Comparison of ENCODE assay signal across 7 mouse cellular contexts in genomic region chr17:84465753-84466608, GRCm38 (mm10). TPM values are rescaled to one million over a fixed set of nuclear protein-coding genes. Genes with fewer than 3 reads are reported as not detected.
DNase-seq lines count a peak whose midpoint lies in the region; ATAC-seq lines count a peak whose summit lies in the region.

Gene Thada (minus strand): TSS chr17:84466205.

- no peaks in the 10 kb centered on the region for H3K9me3 ChIP-seq in intestine, embryonic 16.5 days (ENCODE audit: control insufficient read depth, low read length)
- no peaks in the 10 kb centered on the region for H3K9me3 ChIP-seq in midbrain, embryonic 11.5 days (ENCODE audit: control insufficient read depth, low read length)

- peak within 1 kb of the TSS; percentile 76 for H3K27ac ChIP-seq in intestine, embryonic 16.5 days (ENCODE audit: low read length)
- H3K27ac ChIP-seq in midbrain, embryonic 11.5 days (ENCODE audit: low read depth, low read length) = peak within 1 kb of the TSS; percentile 63; the same call in 1 of the 2 replicates

- H3K4me3 ChIP-seq in intestine, embryonic 16.5 days (ENCODE audit: low read length) = peak within 1 kb of the TSS; percentile 89
- peak within 1 kb of the TSS; percentile 87 for H3K4me3 ChIP-seq in midbrain, embryonic 11.5 days (ENCODE audit: low read depth, low read length)

- peak within 1 kb of the TSS; percentile 86 for H3K9ac ChIP-seq in intestine, embryonic 16.5 days (ENCODE audit: low read depth, low read length)
- H3K9ac ChIP-seq in midbrain, embryonic 11.5 days (ENCODE audit: low read length) = peak within 1 kb of the TSS; percentile 90

- peak; percentile 97 for DNase-seq in adrenal gland, adult 8-10 months
- peak; percentile 99 for DNase-seq in embryo, embryonic 9.5 days (ENCODE audit: extremely low spot score)
- DNase-seq in gastrocnemius, postnatal 4 days (ENCODE audit: low spot score in 2 of 2) = peak; percentile 93 to 97
- peak; percentile 97 for DNase-seq in left cerebral cortex, postnatal 36 days (ENCODE audit: low spot score in 2 of 2)
- peak; percentile 100 for DNase-seq in midbrain, embryonic 11.5 days (ENCODE audit: low spot score, missing footprints)
- DNase-seq in skeletal muscle tissue, adult 2 months (ENCODE audit: low read depth, low spot score) = peak; percentile 98

- intact Hi-C loops in left cerebral cortex, postnatal 36 days (cut with DNase I) = loop anchor here (5.0 kb wide), 1 partner anchor 161 kb away; the partner anchor contains the start of gene Dync2li1

- peak within 1 kb of the TSS; percentile 87 for H3K4me2 ChIP-seq in intestine, embryonic 16.5 days (ENCODE audit: low read depth, low read length)
- H3K4me2 ChIP-seq in midbrain, embryonic 11.5 days = peak within 1 kb of the TSS; percentile 89

- WGBS in intestine, embryonic 16.5 days = under 1% methylated on average over 67 of the region's 67 CpGs
- under 1% methylated on average over 67 of the region's 67 CpGs for WGBS in midbrain, embryonic 11.5 days

- peaks cover 8% of the 10 kb centered on the region for H3K4me1 ChIP-seq in intestine, embryonic 16.5 days (ENCODE audit: control insufficient read depth, insufficient read depth, low read length)
- H3K4me1 ChIP-seq in midbrain, embryonic 11.5 days (ENCODE audit: control insufficient read depth, insufficient read depth, low read length) = peaks cover 8% of the 10 kb centered on the region

- no peaks in the 10 kb centered on the region for H3K27me3 ChIP-seq in intestine, embryonic 16.5 days (replicated peaks; ENCODE audit: control insufficient read depth, insufficient read depth, low read length)
- H3K27me3 ChIP-seq in midbrain, embryonic 11.5 days (ENCODE audit: control insufficient read depth, insufficient read depth, low read length) = no peaks in the 10 kb centered on the region

- no peaks in the 10 kb centered on the region for H3K36me3 ChIP-seq in intestine, embryonic 16.5 days (ENCODE audit: control insufficient read depth, insufficient read depth, low read length)
- H3K36me3 ChIP-seq in midbrain, embryonic 11.5 days (ENCODE audit: control insufficient read depth, insufficient read depth, low read length) = no peaks in the 10 kb centered on the region

- ATAC-seq in intestine, embryonic 16.5 days = peak; percentile 98
- ATAC-seq in midbrain, embryonic 11.5 days (ENCODE audit: low FRiP score) = peak; percentile 99

RNA-seq across cellular contexts. Expression of gene Thada, which starts in this region (rescaled TPM):
- total RNA-seq in adrenal gland, adult 8-10 months (2022) = 10 to 100 TPM; 15.7 to 32.1 (median 19.0) TPM
- 10 to 100 TPM; 12.2 to 15.0 TPM for total RNA-seq in gastrocnemius, postnatal 4 days (2021)
- polyA plus RNA-seq in intestine, embryonic 16.5 days (2015; fragmentation: Nextera tagmentation; extraction: Ambion mirVana) = 4.3 and 5.3 TPM in 2 replicates
- 10 to 100 TPM; 11.3 to 14.8 TPM for total RNA-seq in left cerebral cortex, postnatal 36 days (2021)
- 7.6 and 8.7 TPM in 2 replicates for polyA plus RNA-seq in midbrain, embryonic 11.5 days (2014; fragmentation: Nextera tagmentation; extraction: Ambion mirVana)

Comparison
In these comparisons a context has a peak if more than half of its experiments do, and no peak if none do; other contexts are left out.
1. Peak in every context shown above with its lines: DNase-seq, ATAC-seq, H3K4me3 ChIP-seq and H3K27ac ChIP-seq.